Mouse (Mus musculus): Measurements from ENCODE around the gene Brd9. TPM values are rescaled to one million over a fixed set of nuclear protein-coding genes. Genes with fewer than 3 reads are reported as not detected.

Gene Brd9
- polyA plus RNA-seq, 1 experiment = 30.7 TPM

- Histone ChIP-seq H3K4me3 (ENCODE audit: low read depth, low read length) (peak within 1 kb of the TSS; percentile 74), H3K27ac (ENCODE audit: insufficient read depth, low read length) (no peak within 1 kb of the TSS), H3K36me3 (ENCODE audit: control insufficient read depth, insufficient read depth, low read length, poor library complexity, severe bottlenecking) (no peaks in the 10 kb centered on the region), H3K9me3 (replicated peaks; ENCODE audit: control insufficient read depth, insufficient read depth, low read length, poor library complexity, severe bottlenecking) (no peaks in the 10 kb centered on the region), H3K4me1 (ENCODE audit: control insufficient read depth, insufficient read depth, low read length) (no peaks in the 10 kb centered on the region), H3K27me3 (ENCODE audit: control insufficient read depth, insufficient read depth, low read length, poor library complexity, severe bottlenecking) (no peaks in the 10 kb centered on the region), H3K9ac (ENCODE audit: low read depth, poor library complexity, severe bottlenecking) (no peak within 1 kb of the TSS)
- TF ChIP-seq POLR2A (IDR thresholded peaks at IDR 0.05; ENCODE audit: insufficient read depth, low read length) (no peak), CTCF (IDR thresholded peaks at IDR 0.05; ENCODE audit: low read depth, low read length) (no peak), EP300 (IDR thresholded peaks at IDR 0.05; ENCODE audit: insufficient read depth, low read depth, low read length) (no peak)
Observed at GRCm38 (mm10) chr13:74008948-74009718, 71.5 kb downstream of the Brd9 start, which contains the start of gene Tppp. TSS of gene Tppp (plus strand) at chr13:74009407.

GRCm38 (mm10) chr13:74009791-74010614 is 72.4 kb downstream of the Brd9 start:
- Histone ChIP-seq H3K4me3 (ENCODE audit: low read depth, low read length) (peak overlapping the region; percentile 47), H3K27ac (ENCODE audit: insufficient read depth, low read length) (no peak overlapping the region), H3K9me3 (replicated peaks; ENCODE audit: control insufficient read depth, insufficient read depth, low read length, poor library complexity, severe bottlenecking) (no peaks in the 10 kb centered on the region), H3K9ac (ENCODE audit: low read depth, poor library complexity, severe bottlenecking) (no peak overlapping the region), H3K4me1 (ENCODE audit: control insufficient read depth, insufficient read depth, low read length) (no peaks in the 10 kb centered on the region), H3K36me3 (ENCODE audit: control insufficient read depth, insufficient read depth, low read length, poor library complexity, severe bottlenecking) (no peaks in the 10 kb centered on the region), H3K27me3 (ENCODE audit: control insufficient read depth, insufficient read depth, low read length, poor library complexity, severe bottlenecking) (no peaks in the 10 kb centered on the region)
- TF ChIP-seq CTCF (IDR thresholded peaks at IDR 0.05; ENCODE audit: low read depth, low read length) = no peak
- no peak for TF ChIP-seq EP300 (IDR thresholded peaks at IDR 0.05; ENCODE audit: insufficient read depth, low read depth, low read length)
- TF ChIP-seq POLR2A (IDR thresholded peaks at IDR 0.05; ENCODE audit: insufficient read depth, low read length) = no peak

Other genes with a start within 250 kb of the Brd9 start
- 0.16 and 1.3 TPM in 2 replicates for gene Slc6a19, start 232.9 kb upstream of the Brd9 start, polyA plus RNA-seq (2011; ENCODE audit: insufficient read depth, insufficient read length, low read depth, missing spikeins)
- 86.4 and 94.5 TPM in 2 replicates for gene Slc12a7, start 204.7 kb upstream of the Brd9 start, polyA plus RNA-seq (2011; ENCODE audit: insufficient read depth, insufficient read length, low read depth, missing spikeins)
- 2.9 and 3.2 TPM in 2 replicates for gene Nkd2, start 90.2 kb upstream of the Brd9 start, polyA plus RNA-seq (2011; ENCODE audit: insufficient read depth, insufficient read length, low read depth, missing spikeins)
- 72.9 and 80.6 TPM in 2 replicates for gene Trip13, start within 50 bp of the Brd9 start, polyA plus RNA-seq (2011; ENCODE audit: insufficient read depth, insufficient read length, low read depth, missing spikeins)
- gene Zdhhc11, start 26.0 kb downstream of the Brd9 start, polyA plus RNA-seq (2011; ENCODE audit: insufficient read depth, insufficient read length, low read depth, missing spikeins) = not detected in 2 replicates
- 0.14 and 0.51 TPM in 2 replicates for gene Tppp, start 71.6 kb downstream of the Brd9 start, polyA plus RNA-seq (2011; ENCODE audit: insufficient read depth, insufficient read length, low read depth, missing spikeins)
- gene Cep72, start 124.5 kb downstream of the Brd9 start, polyA plus RNA-seq (2011; ENCODE audit: insufficient read depth, insufficient read length, low read depth, missing spikeins) = 39.8 and 48.9 TPM in 2 replicates
- not detected in 2 replicates for gene Slc9a3, start 183.6 kb downstream of the Brd9 start, polyA plus RNA-seq (2011; ENCODE audit: insufficient read depth, insufficient read length, low read depth, missing spikeins)